Mouse (Mus musculus) testis, adult 2 months (tissue): ENCODE data around the gene Nkpd1. TPM values are rescaled to one million over a fixed set of nuclear protein-coding genes. Genes with fewer than 3 reads are reported as not detected.

Experiments used
- H3K27ac ChIP-seq: fragments of 200-500 bp; 2 replicates; pipeline ENCODE4 v1.5.1; 2012; ENCODE audit warnings: low read depth, low read length; ENCODE audit not compliant: control insufficient read depth, insufficient read depth
- H3K27me3 ChIP-seq: fragments of 200-500 bp; 2 replicates; pipeline ENCODE4 v1.6.1; 2012; ENCODE audit warnings: mild to moderate bottlenecking, low read length, moderate library complexity; ENCODE audit not compliant: control insufficient read depth, insufficient read depth
- H3K36me3 ChIP-seq: fragments of 200-500 bp; 2 replicates; pipeline ENCODE4 v1.6.1; 2012; ENCODE audit warnings: mild to moderate bottlenecking, low read length; ENCODE audit not compliant: control insufficient read depth, insufficient read depth
- H3K4me1 ChIP-seq: fragments of 200-500 bp; 2 replicates; pipeline ENCODE4 v1.6.1; 2012; ENCODE audit warnings: low read length; ENCODE audit not compliant: control insufficient read depth, insufficient read depth
- H3K4me3 ChIP-seq: fragments of 200-500 bp; 2 replicates; pipeline ENCODE4 v1.5.1; 2012; ENCODE audit warnings: low read depth, mild to moderate bottlenecking, low read length, moderate library complexity, mixed read lengths; ENCODE audit not compliant: control insufficient read depth
- CTCF ChIP-seq: fragments of 200-500 bp; IDR thresholded peaks from 2 replicates; pipeline ENCODE4 v1.5.1; 2012; ENCODE audit warnings: low read depth, mild to moderate bottlenecking, inconsistent platforms, low read length, moderate library complexity; ENCODE audit not compliant: control insufficient read depth, insufficient read depth, insufficient replicate concordance
- POLR2A ChIP-seq: fragments of 200-500 bp; IDR thresholded peaks from 2 replicates; pipeline ENCODE4 v1.6.1; 2012; ENCODE audit warnings: low read depth, mild to moderate bottlenecking, inconsistent platforms, low read length, moderate library complexity; ENCODE audit not compliant: control insufficient read depth
- polyA plus RNA-seq: library from polyadenylated mRNA; depleted of rRNA; stranded (reverse); fragments of >200 nt; gene quantifications from 2 replicates; pipeline ENCODE4 v1.2.3, GENCODE M21; 2012

Gene Nkpd1
- polyA plus RNA-seq, 1 experiment: 5.6 TPM

DNA sequence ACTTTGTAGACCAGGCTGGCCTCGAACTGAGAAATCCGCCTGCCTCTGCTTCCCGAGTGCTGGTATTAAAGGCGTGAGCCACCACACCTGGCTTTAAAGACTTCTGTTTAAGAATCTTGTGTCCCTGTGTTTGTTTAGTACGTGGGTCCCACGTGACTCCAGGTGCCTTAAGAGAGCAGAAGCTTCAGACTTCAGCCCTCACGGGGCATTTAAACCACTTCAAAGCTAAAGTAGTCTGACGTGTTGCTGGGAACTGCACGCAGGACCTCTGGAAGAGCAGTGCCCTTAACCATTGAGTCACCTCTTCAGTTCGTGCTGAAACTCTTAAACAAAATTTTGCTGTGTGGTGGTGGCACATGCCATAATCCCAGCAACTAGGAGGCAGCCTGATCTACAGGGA, 31.8 kb downstream of the Nkpd1 start:
- Histone ChIP-seq H3K4me3 (no peak overlapping the region), H3K27me3 (no peaks in the 10 kb centered on the region), H3K36me3 (no peaks in the 10 kb centered on the region), H3K4me1 (no peaks in the 10 kb centered on the region; the same call in 1 of the 2 replicates), H3K27ac (no peak overlapping the region)
- TF ChIP-seq CTCF (no peak), POLR2A (no peak)

DNA sequence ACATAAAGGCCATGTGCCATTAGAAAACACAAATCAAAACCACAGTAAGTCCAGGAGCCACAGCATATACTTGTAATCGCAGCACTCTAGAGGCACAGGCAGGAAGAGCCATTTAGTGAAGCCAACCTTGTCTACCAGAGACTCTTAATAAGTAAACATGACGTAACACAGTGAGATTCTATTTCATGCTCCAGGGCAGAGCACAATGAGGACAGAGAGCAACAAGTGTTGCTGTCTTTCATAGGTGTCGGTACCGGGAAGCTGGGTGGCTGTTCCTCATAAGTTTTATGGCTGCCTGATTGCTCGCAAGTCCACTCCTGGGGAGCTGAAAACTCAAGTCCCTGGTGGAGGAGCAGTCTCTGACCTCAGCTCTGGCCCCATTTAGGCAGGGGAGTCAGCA, 34.0 kb downstream of the Nkpd1 start:
- H3K27me3 ChIP-seq: no peaks in the 10 kb centered on the region
- no peak overlapping the region for H3K4me3 ChIP-seq
- H3K27ac ChIP-seq: no peak overlapping the region
- no peaks in the 10 kb centered on the region for H3K36me3 ChIP-seq
- no peak for TF ChIP-seq CTCF
- TF ChIP-seq POLR2A: no peak
- H3K4me1 ChIP-seq: no peaks in the 10 kb centered on the region; the same call in 1 of the 2 replicates

DNA sequence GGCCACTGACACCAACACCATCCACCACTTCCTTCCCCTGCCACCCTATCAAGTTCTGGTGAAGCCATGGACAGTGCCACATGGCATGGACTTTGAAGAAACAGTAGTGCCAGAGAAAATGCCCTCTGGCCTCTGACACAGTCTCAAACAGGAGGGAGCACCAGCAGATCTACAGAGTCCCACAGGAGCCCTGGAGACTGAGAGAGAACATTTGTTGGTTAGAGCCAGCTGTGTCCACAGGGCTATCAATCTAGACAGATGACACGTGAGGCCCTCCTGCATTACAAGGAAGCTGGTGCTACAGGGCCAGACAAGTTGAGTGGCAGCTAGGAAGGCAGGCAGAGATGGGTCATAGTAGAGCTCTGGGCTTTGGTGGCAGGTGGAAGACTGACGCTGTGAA, 34.8 kb downstream of the Nkpd1 start:
- H3K27ac ChIP-seq: no peak overlapping the region
- H3K4me1 ChIP-seq: no peaks in the 10 kb centered on the region
- TF ChIP-seq POLR2A (no peak), CTCF (no peak)
- H3K27me3 ChIP-seq: no peaks in the 10 kb centered on the region
- H3K36me3 ChIP-seq: no peaks in the 10 kb centered on the region
- H3K4me3 ChIP-seq: no peak overlapping the region

DNA sequence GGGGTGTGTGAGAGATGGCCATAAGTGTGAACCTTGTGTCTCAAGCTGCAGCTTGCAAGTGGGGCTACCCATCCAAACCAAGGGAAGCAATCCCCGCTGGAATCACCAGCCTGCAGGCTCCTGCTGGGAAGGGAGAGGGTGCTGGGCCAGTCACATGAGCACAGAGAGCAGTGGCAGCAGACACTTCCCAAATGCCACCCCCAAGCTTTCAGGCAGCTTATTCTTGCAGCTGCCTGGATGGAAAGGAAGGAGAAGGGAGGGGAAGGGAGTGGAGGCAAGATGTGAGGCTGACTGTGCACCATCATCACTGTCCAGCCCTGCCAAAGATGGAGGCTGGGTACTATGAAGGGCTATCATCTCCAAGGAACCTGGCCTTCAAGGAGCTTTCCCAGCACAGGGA, 36.5 kb downstream of the Nkpd1 start:
- H3K36me3 ChIP-seq: no peaks in the 10 kb centered on the region
- H3K27me3 ChIP-seq: no peaks in the 10 kb centered on the region
- TF ChIP-seq CTCF (no peak), POLR2A (no peak)

DNA sequence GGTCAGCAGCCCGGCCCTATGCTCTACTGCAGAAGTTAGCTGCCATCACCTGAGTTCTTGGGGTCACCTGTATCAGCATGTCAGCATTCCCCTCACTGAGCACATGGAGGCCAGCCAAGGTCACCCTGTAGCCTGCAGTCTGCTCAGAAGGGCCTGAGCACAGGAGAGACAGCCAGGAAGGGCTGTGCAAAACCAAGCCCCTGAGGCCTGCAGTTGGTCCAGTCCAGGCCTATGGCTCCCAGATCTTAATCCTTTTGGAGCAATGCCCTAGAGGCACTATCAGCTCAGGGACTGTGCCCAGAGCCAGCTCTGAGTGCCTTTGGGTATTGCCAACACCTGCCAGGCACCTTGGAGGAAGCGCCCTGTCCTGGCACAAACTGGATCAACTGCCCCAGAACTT, 39.4 kb downstream of the Nkpd1 start:
- Histone ChIP-seq H3K36me3 (no peaks in the 10 kb centered on the region), H3K4me3 (no peak overlapping the region), H3K27me3 (no peaks in the 10 kb centered on the region), H3K4me1 (peaks cover 16% of the 10 kb centered on the region), H3K27ac (no peak overlapping the region)
- TF ChIP-seq POLR2A (no peak), CTCF (no peak)

More for the DNA sequence above, 36.5 kb downstream of the Nkpd1 start:
- Histone ChIP-seq H3K4me1 (peaks cover 3% of the 10 kb centered on the region; the same call in 1 of the 2 replicates), H3K4me3 (no peak overlapping the region), H3K27ac (no peak overlapping the region)

DNA sequence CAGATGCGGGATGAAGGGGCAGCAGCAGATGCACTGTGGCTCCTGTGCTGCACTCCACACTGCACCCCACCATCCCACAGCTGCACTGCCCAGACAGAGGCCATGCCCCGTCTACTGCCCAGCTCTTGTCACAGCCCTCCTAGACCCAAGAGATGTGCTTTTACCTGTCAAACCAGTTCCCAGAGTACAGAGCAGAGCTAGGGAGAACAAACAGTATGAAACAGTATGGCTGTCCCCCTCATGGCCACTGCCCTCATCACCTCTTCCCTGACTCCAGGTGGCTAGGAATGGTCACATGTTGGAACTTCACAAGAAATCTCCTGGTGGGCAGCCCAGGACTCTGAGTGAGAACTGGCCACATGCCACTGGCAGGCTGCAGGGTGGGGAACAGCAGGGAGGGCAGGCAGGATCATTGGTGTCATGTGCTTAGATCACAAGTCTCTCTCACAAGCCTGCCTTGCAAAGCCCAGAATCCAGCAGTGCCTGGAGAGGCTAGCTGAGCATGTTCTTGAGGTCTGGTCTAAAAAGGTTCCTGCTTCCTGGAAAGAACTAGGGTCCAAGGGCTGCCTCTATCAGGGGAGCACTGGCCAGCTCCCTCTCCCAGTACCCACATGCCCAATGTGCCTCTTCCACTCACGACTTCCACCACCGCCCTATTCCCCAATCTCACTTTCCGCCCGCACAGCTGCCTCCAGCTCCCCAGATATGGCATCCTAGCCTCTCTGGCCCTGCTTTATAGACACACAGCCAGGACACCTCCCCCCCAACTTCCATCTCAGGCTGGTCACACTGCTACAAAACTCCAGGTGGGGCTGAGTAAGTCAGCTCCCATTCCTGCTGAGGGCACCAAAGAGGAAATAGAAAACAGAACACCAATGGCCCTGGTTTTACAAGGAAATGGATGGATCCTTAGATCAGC, 40.6 kb downstream of the Nkpd1 start:
- Histone ChIP-seq H3K27me3 (no peaks in the 10 kb centered on the region), H3K27ac (no peak overlapping the region), H3K4me1 (peaks cover 18% of the 10 kb centered on the region), H3K4me3 (no peak overlapping the region), H3K36me3 (no peaks in the 10 kb centered on the region)
- TF ChIP-seq CTCF (no peak), POLR2A (no peak)

DNA sequence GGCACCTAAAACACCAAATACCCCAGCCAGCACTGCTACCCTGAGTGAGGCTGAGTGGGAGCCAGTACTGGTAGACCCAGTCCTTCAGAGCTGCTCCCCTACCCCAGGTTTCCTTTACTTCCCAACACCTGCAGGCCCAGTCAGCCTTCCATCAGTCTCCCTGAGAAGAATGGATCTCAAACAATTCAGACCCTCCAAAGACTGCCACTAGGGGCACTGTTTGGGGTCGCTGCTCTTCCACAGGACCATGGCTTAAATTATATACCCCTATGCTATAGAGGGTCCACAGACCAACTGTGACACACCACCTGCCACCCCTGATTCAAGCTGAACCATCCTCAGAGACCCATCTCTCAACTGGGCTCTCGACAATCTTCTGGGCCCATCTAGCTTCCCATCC, 41.3 kb downstream of the Nkpd1 start:
- H3K36me3 ChIP-seq: no peaks in the 10 kb centered on the region
- no peak overlapping the region for H3K4me3 ChIP-seq
- H3K27ac ChIP-seq: no peak overlapping the region
- peaks cover 18% of the 10 kb centered on the region for H3K4me1 ChIP-seq
- TF ChIP-seq CTCF (0 out of 2 replicates have a peak, but pooled peaks have one; percentile 1), POLR2A (no peak)
- no peaks in the 10 kb centered on the region for H3K27me3 ChIP-seq
